Mouse (Mus musculus) stomach, postnatal 0 days (tissue): ENCODE results near the gene Gpr18.

Source experiments
- CTCF ChIP-seq: IDR thresholded peaks from 2 replicates; pipeline ENCODE4 v1.5.1; 2016; ENCODE audit warnings: antibody characterized with exemption, low read depth, mild to moderate bottlenecking, moderate library complexity
- EP300 ChIP-seq: optimal IDR thresholded peaks from 2 replicates; pipeline ENCODE3; 2016; ENCODE audit warnings: antibody characterized with exemption

- TF ChIP-seq CTCF, result no peak
- no peak for TF ChIP-seq EP300
Measured at GRCm38 (mm10) chr14:121962128-121962890, 46.7 kb upstream of the Gpr18 start.
